ENCODE assay signal across 20 mouse cellular contexts in the genomic region with DNA sequence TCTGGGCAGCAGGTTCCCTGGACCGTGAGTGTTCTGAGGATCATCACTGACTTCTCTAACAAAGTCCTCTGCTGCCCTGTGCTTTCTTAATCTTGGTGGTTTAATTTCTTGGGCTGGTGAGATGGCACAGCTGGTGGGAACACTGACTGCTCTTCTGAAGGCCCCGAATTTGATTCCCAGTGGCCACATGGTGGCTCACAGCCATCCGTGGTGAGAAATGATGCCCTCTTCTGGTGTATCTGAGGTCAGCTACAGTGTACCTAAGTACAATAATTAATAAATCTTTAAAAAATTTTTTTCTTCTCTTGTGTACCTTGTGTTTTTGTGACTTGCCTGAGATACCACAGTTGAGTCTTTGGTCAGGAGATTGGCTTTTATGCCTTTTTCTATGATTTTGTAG. TPM values are rescaled to one million over a fixed set of nuclear protein-coding genes. Genes with fewer than 3 reads are reported as not detected.
"Had no signal": no experiment of that assay in that cellular context is flagged by ENCODE, and none has a peak within 500 bp of the region (broad histone marks: within the 10 kb centered on the region; RNA-seq: fewer than 3 reads in every experiment).

No protein-coding gene starts in this region.

RNA-seq across cellular contexts. Expression of a gene that starts 1.2 kb away (rescaled TPM):
- total RNA-seq: layer of hippocampus, postnatal 14 days; left cerebral cortex, adult 8-10 months; left cerebral cortex, postnatal 14 days; left cerebral cortex, postnatal 4 days; megakaryocyte-erythroid progenitor cell, adult 5-6 weeks had no signal
- polyA plus RNA-seq: intestine, embryonic 16.5 days; kidney, adult 2 months; kidney, embryonic 14.5 days; limb, embryonic 12.5 days; limb, embryonic 15.5 days; liver, embryonic 12.5 days; liver, embryonic 15.5 days; lung, adult 2 months; midbrain, embryonic 11.5 days; midbrain, embryonic 14.5 days; neural tube, embryonic 12.5 days; neural tube, embryonic 15.5 days; stomach, embryonic 15.5 days; testis, adult 2 months; urinary bladder, adult 2 months had no signal

RNA-seq across cellular contexts. Expression of a gene that starts 7.2 kb away (rescaled TPM):
- total RNA-seq: layer of hippocampus, postnatal 14 days; left cerebral cortex, adult 8-10 months; left cerebral cortex, postnatal 14 days; left cerebral cortex, postnatal 4 days; megakaryocyte-erythroid progenitor cell, adult 5-6 weeks had no signal
- polyA plus RNA-seq: intestine, embryonic 16.5 days; kidney, adult 2 months; kidney, embryonic 14.5 days; limb, embryonic 12.5 days; limb, embryonic 15.5 days; liver, embryonic 12.5 days; liver, embryonic 15.5 days; lung, adult 2 months; midbrain, embryonic 11.5 days; midbrain, embryonic 14.5 days; neural tube, embryonic 12.5 days; neural tube, embryonic 15.5 days; stomach, embryonic 15.5 days; testis, adult 2 months; urinary bladder, adult 2 months had no signal

RNA-seq across cellular contexts. Expression of a gene that starts 9.9 kb away (rescaled TPM):
- total RNA-seq: layer of hippocampus, postnatal 14 days; left cerebral cortex, adult 8-10 months; left cerebral cortex, postnatal 14 days; left cerebral cortex, postnatal 4 days; megakaryocyte-erythroid progenitor cell, adult 5-6 weeks had no signal
- polyA plus RNA-seq: intestine, embryonic 16.5 days; kidney, adult 2 months; kidney, embryonic 14.5 days; limb, embryonic 12.5 days; limb, embryonic 15.5 days; liver, embryonic 12.5 days; liver, embryonic 15.5 days; lung, adult 2 months; midbrain, embryonic 11.5 days; midbrain, embryonic 14.5 days; neural tube, embryonic 12.5 days; neural tube, embryonic 15.5 days; stomach, embryonic 15.5 days; testis, adult 2 months; urinary bladder, adult 2 months had no signal

RNA-seq across cellular contexts. Expression of a gene that starts 18.8 kb away (rescaled TPM):
- total RNA-seq: layer of hippocampus, postnatal 14 days; left cerebral cortex, adult 8-10 months; left cerebral cortex, postnatal 14 days; left cerebral cortex, postnatal 4 days; megakaryocyte-erythroid progenitor cell, adult 5-6 weeks had no signal
- polyA plus RNA-seq: intestine, embryonic 16.5 days; kidney, adult 2 months; kidney, embryonic 14.5 days; limb, embryonic 12.5 days; limb, embryonic 15.5 days; liver, embryonic 12.5 days; liver, embryonic 15.5 days; lung, adult 2 months; midbrain, embryonic 11.5 days; midbrain, embryonic 14.5 days; neural tube, embryonic 12.5 days; neural tube, embryonic 15.5 days; stomach, embryonic 15.5 days; testis, adult 2 months; urinary bladder, adult 2 months had no signal

RNA-seq across cellular contexts. Expression of a gene that starts 24.4 kb away (rescaled TPM):
- total RNA-seq: layer of hippocampus, postnatal 14 days; left cerebral cortex, adult 8-10 months; left cerebral cortex, postnatal 14 days; left cerebral cortex, postnatal 4 days; megakaryocyte-erythroid progenitor cell, adult 5-6 weeks had no signal
- polyA plus RNA-seq: intestine, embryonic 16.5 days; kidney, adult 2 months; kidney, embryonic 14.5 days; limb, embryonic 12.5 days; limb, embryonic 15.5 days; liver, embryonic 12.5 days; liver, embryonic 15.5 days; lung, adult 2 months; midbrain, embryonic 11.5 days; midbrain, embryonic 14.5 days; neural tube, embryonic 12.5 days; neural tube, embryonic 15.5 days; stomach, embryonic 15.5 days; testis, adult 2 months; urinary bladder, adult 2 months had no signal
